In the genomic region with DNA sequence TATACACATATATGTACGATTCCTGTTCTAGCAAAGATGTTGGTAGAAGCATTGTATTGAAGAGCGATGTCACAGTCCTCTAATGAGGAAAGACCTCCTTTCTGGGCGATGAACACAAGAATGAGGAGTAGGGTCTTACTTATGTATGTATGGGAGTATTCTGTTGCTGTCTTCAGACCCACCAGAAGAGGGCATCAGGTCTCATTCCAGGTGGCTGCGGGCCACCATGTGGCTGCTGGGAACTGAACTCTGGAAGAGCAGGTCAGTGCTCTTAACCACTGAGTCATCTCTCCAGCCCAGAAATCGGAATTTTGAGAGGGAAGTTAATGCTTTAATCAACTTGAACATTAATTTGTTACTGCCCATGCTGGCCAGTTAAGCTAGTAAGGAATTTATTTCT, we compare ENCODE assay signal across 10 mouse cellular contexts. TPM values are rescaled to one million over a fixed set of nuclear protein-coding genes. Genes with fewer than 3 reads are reported as not detected.
DNase-seq lines count a peak whose midpoint lies in the region; ATAC-seq and TF ChIP-seq lines count a peak whose summit lies in the region.
"Had no signal": no experiment of that assay in that cellular context is flagged by ENCODE, and none has a peak within 500 bp of the region (broad histone marks: within the 10 kb centered on the region; RNA-seq: fewer than 3 reads in every experiment).

No protein-coding gene starts in this region.

- H3K4me2 ChIP-seq in hindbrain, postnatal 0 days (ENCODE audit: low read depth, low read length), result no peak overlapping the region
- H3K4me2 ChIP-seq in hindbrain, embryonic 14.5 days (replicated peaks), result no peak overlapping the region
- H3K4me2 ChIP-seq in neural tube, embryonic 15.5 days, result no peak overlapping the region
- H3K4me2 ChIP-seq: forebrain, embryonic 12.5 days had no signal

- ATAC-seq in hindbrain, postnatal 0 days, result no peak
- no peak for ATAC-seq in hindbrain, embryonic 14.5 days (ENCODE audit: low FRiP score)
- ATAC-seq in neural tube, embryonic 15.5 days (ENCODE audit: low FRiP score), result no peak
- no peak for ATAC-seq in erythroid progenitor cell, adult 5-6 weeks (replicated peaks; ENCODE audit: low FRiP score, poor library complexity, severe bottlenecking)

- TF ChIP-seq EP300 in MEL (IDR thresholded peaks at IDR 0.05; ENCODE audit: low read depth in 1 of 2, low read length in 2 of 2), result no peak

- no peak; the same call in 1 of the 2 replicates for TF ChIP-seq RAD21 in MEL (IDR thresholded peaks at IDR 0.05; ENCODE audit: low read depth, low read length)

- DNase-seq in hindbrain, postnatal 0 days (ENCODE audit: low spot score), result no peak
- no peak for DNase-seq in hindbrain, embryonic 14.5 days (ENCODE audit: low spot score)
- peak; percentile 49 for DNase-seq in 416B (ENCODE audit: low read depth)
- DNase-seq in MEL (ENCODE audit: low read depth, low spot score), result peak; percentile 72
- peak; percentile 22 for DNase-seq in retina, embryonic 14.5 days (ENCODE audit: low spot score)
- DNase-seq in adrenal gland, postnatal 14 days, result no peak
- DNase-seq: left cerebral cortex, postnatal 4 days had no signal

- no peak for TF ChIP-seq POLR2A in MEL (IDR thresholded peaks at IDR 0.05; ENCODE audit: control insufficient read depth in 1 of 2, insufficient read depth in 1 of 2, low read depth in 1 of 2, low read length in 2 of 2, poor library complexity in 1 of 2)

- no peak overlapping the region for H3K9ac ChIP-seq in hindbrain, postnatal 0 days (replicated peaks; ENCODE audit: low read length)
- H3K9ac ChIP-seq in hindbrain, embryonic 14.5 days, result no peak overlapping the region
- no peak overlapping the region for H3K9ac ChIP-seq in MEL (ENCODE audit: control insufficient read depth, low read depth, low read length, poor library complexity, severe bottlenecking)
- H3K9ac ChIP-seq in neural tube, embryonic 15.5 days (replicated peaks), result no peak overlapping the region
- H3K9ac ChIP-seq: forebrain, embryonic 12.5 days had no signal

- H3K4me1 ChIP-seq in hindbrain, postnatal 0 days (ENCODE audit: insufficient read depth, low read length), result no peaks in the 10 kb centered on the region
- peaks cover 6% of the 10 kb centered on the region; the same call in 1 of the 2 replicates for H3K4me1 ChIP-seq in hindbrain, embryonic 14.5 days (replicated peaks; ENCODE audit: control insufficient read depth, insufficient read depth, low read length)
- H3K4me1 ChIP-seq in MEL (ENCODE audit: control insufficient read depth in 1 of 2, insufficient read depth in 2 of 2, low read length in 2 of 2), result peaks cover 0 to 2% of the 10 kb centered on the region in 2 experiments; a peak in 1 of 4 replicates
- H3K4me1 ChIP-seq in neural tube, embryonic 15.5 days, result peaks cover 12% of the 10 kb centered on the region

- H3K79me2 ChIP-seq in MEL (ENCODE audit: control insufficient read depth, insufficient read depth, low read length, poor library complexity), result peaks cover 9% of the 10 kb centered on the region

- no peak overlapping the region for H3K27ac ChIP-seq in hindbrain, postnatal 0 days
- no peak overlapping the region for H3K27ac ChIP-seq in hindbrain, embryonic 14.5 days
- H3K27ac ChIP-seq in MEL (ENCODE audit: control insufficient read depth, low read depth, low read length), result no peak overlapping the region
- no peak overlapping the region for H3K27ac ChIP-seq in neural tube, embryonic 15.5 days (replicated peaks)
- H3K27ac ChIP-seq: forebrain, embryonic 12.5 days had no signal

- H3K36me3 ChIP-seq in hindbrain, postnatal 0 days (ENCODE audit: insufficient read depth, low read length), result 0 out of 2 replicates have a peak, but pooled peaks cover 2% of the 10 kb centered on the region
- peaks cover 16% of the 10 kb centered on the region for H3K36me3 ChIP-seq in hindbrain, embryonic 14.5 days (replicated peaks; ENCODE audit: control insufficient read depth, insufficient read depth)
- peaks cover 0 to 9% of the 10 kb centered on the region in 2 experiments; a peak in 2 of 4 replicates for H3K36me3 ChIP-seq in MEL (ENCODE audit: control insufficient read depth in 1 of 2, insufficient read depth in 2 of 2, low read length in 2 of 2)
- peaks cover 12% of the 10 kb centered on the region; the same call in 1 of the 2 replicates for H3K36me3 ChIP-seq in neural tube, embryonic 15.5 days

- H3K27me3 ChIP-seq in hindbrain, postnatal 0 days (ENCODE audit: insufficient read depth, low read length), result peaks cover 8% of the 10 kb centered on the region; the same call in 1 of the 2 replicates
- peaks cover 20% of the 10 kb centered on the region; the same call in 1 of the 2 replicates for H3K27me3 ChIP-seq in hindbrain, embryonic 14.5 days (ENCODE audit: control insufficient read depth, insufficient read depth, low read length)
- no peaks in the 10 kb centered on the region for H3K27me3 ChIP-seq in MEL (ENCODE audit: control insufficient read depth in 1 of 2, insufficient read depth in 2 of 2, low read length in 2 of 2)
- H3K27me3 ChIP-seq in neural tube, embryonic 15.5 days (replicated peaks), result peaks cover 11% of the 10 kb centered on the region

- 88% methylated on average over 5 of the region's 5 CpGs for WGBS in hindbrain, postnatal 0 days
- 88% methylated on average over 5 of the region's 5 CpGs for WGBS in hindbrain, embryonic 14.5 days
- WGBS in neural tube, embryonic 15.5 days, result 89% methylated on average over 5 of the region's 5 CpGs

- no peaks in the 10 kb centered on the region for H3K9me3 ChIP-seq in hindbrain, postnatal 0 days (ENCODE audit: low read length)
- no peaks in the 10 kb centered on the region for H3K9me3 ChIP-seq in hindbrain, embryonic 14.5 days (ENCODE audit: control insufficient read depth, low read length)
- no peaks in the 10 kb centered on the region for H3K9me3 ChIP-seq in MEL (replicated peaks; ENCODE audit: insufficient read depth, low read length)
- H3K9me3 ChIP-seq in neural tube, embryonic 15.5 days (replicated peaks), result no peaks in the 10 kb centered on the region
- H3K9me3 ChIP-seq: forebrain, embryonic 12.5 days had no signal

- peak; percentile 33 for TF ChIP-seq CTCF in hindbrain, postnatal 0 days (IDR thresholded peaks at IDR 0.05; ENCODE audit: low read depth)
- peak; percentile 52 to 53 (median 53) for TF ChIP-seq CTCF in MEL (IDR thresholded peaks at IDR 0.05 in 2 of 3, conservative IDR thresholded peaks at IDR 0.05 in 1 of 3; ENCODE audit: control insufficient read depth in 1 of 3, insufficient read depth in 1 of 3, low read depth in 2 of 3, low read length in 3 of 3, poor library complexity in 1 of 3, severe bottlenecking in 1 of 3)

- no peak overlapping the region for H3K4me3 ChIP-seq in hindbrain, postnatal 0 days (ENCODE audit: low read length)
- H3K4me3 ChIP-seq in hindbrain, embryonic 14.5 days (replicated peaks; ENCODE audit: low read length), result no peak overlapping the region
- H3K4me3 ChIP-seq in MEL (ENCODE audit: control insufficient read depth in 1 of 2, insufficient read depth in 1 of 2, low read depth in 2 of 2, low read length in 2 of 2), result no peak overlapping the region
- no peak overlapping the region for H3K4me3 ChIP-seq in neural tube, embryonic 15.5 days (replicated peaks)
- H3K4me3 ChIP-seq: forebrain, embryonic 12.5 days had no signal

TF ChIP-seq in MEL, 35 proteins besides CTCF, POLR2A, EP300 and RAD21:
- TF ChIP-seq MYC (IDR thresholded peaks at IDR 0.05; ENCODE audit: low read depth, low read length) (peak; percentile 71; the same call in 1 of the 2 replicates), SMC3 (IDR thresholded peaks at IDR 0.05; ENCODE audit: low read depth, low read length) (peak; percentile 18; the same call in 1 of the 2 replicates), JUND (IDR thresholded peaks at IDR 0.05; ENCODE audit: low read depth, low read length) (no peak)

RNA-seq across cellular contexts. Expression of a gene that starts 2.1 kb away (rescaled TPM):
- total RNA-seq in hindbrain, postnatal 0 days (2014; rRNA removed), result 11.7 and 13.1 TPM in 2 replicates
- polyA plus RNA-seq in hindbrain, postnatal 0 days (2015; fragmentation: Nextera tagmentation; extraction: Ambion mirVana), result 60.0 and 61.4 TPM in 2 replicates
- 29.3 and 29.9 TPM in 2 replicates for polyA plus RNA-seq in hindbrain, embryonic 14.5 days (2014; fragmentation: Nextera tagmentation; extraction: Ambion mirVana)
- 13.4 and 16.9 TPM in 2 replicates for total RNA-seq in MEL (2012; rRNA removed)
- 10 to 100 TPM in 1 of 2 experiments, not detected in 1; 40.3 TPM for polyA plus RNA-seq in MEL (2012; ENCODE audit: insufficient read depth in 1 of 2, insufficient read length in 2 of 2, low read depth in 1 of 2, low replicate concordance in 2 of 2, missing spikeins in 1 of 2)
- 39.1 and 50.5 TPM in 2 replicates for total RNA-seq in adrenal gland, postnatal 14 days (2021)
- polyA plus RNA-seq in neural tube, embryonic 15.5 days (2015; fragmentation: Nextera tagmentation; extraction: Ambion mirVana), result 49.1 and 55.2 TPM in 2 replicates
- 29.9 and 46.5 TPM in 2 replicates for total RNA-seq in erythroid progenitor cell, adult 5-6 weeks (2015; ENCODE audit: low replicate concordance)
- 3.0 and 5.6 TPM in 2 replicates for total RNA-seq in erythroid progenitor cell, adult 5-6 weeks (2017; ENCODE audit: low replicate concordance)

Comparison
In these comparisons a context has a peak if more than half of its experiments do, and no peak if none do; other contexts are left out.
1. DNase-seq: peak in 416B (single experiment), MEL (single experiment) and retina, embryonic 14.5 days (single experiment); none in hindbrain, postnatal 0 days (single experiment), hindbrain, embryonic 14.5 days (single experiment) and adrenal gland, postnatal 14 days (single experiment).